ENCODE assay signal across 1 mouse cellular context in the genomic region with DNA sequence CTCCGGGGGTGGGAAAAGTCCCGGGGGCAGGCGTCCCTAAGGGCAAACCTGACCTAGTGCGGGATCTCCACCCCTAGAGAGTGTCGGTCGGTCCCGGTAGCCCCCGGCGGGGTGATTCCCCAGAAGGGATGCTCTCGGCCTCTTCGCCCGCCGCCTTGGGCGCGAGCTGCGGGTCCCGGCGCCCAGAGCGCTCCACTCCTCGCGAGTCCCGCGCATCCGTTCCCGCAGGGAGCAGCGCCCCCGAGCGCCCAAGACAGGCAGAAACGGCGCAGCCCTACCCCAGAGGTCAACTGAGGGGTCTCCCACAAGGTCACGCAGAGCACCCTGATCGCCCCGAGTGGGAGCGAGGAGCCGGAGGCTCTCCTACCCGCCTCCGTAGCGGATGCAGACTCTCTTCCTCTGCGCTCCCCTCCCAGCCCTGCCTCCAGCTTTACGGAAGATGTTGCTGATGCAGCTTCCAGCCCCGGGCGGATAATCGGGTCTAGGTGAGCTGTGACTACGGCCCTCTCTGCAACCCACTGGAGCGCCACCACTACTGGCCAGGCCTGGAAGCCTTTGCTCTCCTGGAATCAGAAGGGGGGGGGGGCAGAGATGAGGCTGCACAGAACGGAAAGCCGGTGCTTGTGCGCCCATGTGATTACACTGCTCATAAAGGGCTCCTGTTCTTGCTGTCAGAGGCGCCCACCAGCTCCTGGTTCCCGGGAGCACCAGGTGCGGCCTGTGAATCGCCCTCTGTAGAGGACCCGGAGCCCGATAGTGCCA.
TF ChIP-seq lines count a peak whose summit lies in the region.

No protein-coding gene starts in this region.

TF ChIP-seq in CH12.LX, 34 proteins besides CTCF, POLR2A, EP300 and RAD21 (continued from another document):
- TF ChIP-seq MEF2A (IDR thresholded peaks at IDR 0.05; ENCODE audit: borderline replicate concordance, low read depth, low read length), result 0 out of 2 replicates have a peak, but pooled peaks have one; percentile 33
